Mouse (Mus musculus): ENCODE results near the gene Btn2a2. TPM values are rescaled to one million over a fixed set of nuclear protein-coding genes. Genes with fewer than 3 reads are reported as not detected.
A peak's percentile ranks its signal among the peaks of the same experiment; 100 is the strongest.

The Btn2a2 gene
- polyA plus RNA-seq, 1 experiment from 2014 or later, result 0.20 TPM

- no peaks in the 10 kb centered on the region for H3K9me3 ChIP-seq (ENCODE audit: control insufficient read depth, low read length)
- H3K4me2 ChIP-seq (ENCODE audit: low read depth, low read length), result no peak overlapping the region
- H3K9ac ChIP-seq (ENCODE audit: low read length), result no peak overlapping the region
- H3K27me3 ChIP-seq (ENCODE audit: control insufficient read depth, insufficient read depth, low read depth, low read length), result no peaks in the 10 kb centered on the region
- no peaks in the 10 kb centered on the region for H3K36me3 ChIP-seq (ENCODE audit: control insufficient read depth, insufficient read depth, low read length)
- no peak overlapping the region for H3K4me3 ChIP-seq (ENCODE audit: low read length)
- H3K27ac ChIP-seq (ENCODE audit: low read length), result no peak overlapping the region
- peak; percentile 48; the same call in 1 of the 2 replicates for ATAC-seq (ENCODE audit: low read depth)
- WGBS, result 4% methylated on average over 17 of the region's 17 CpGs
- H3K4me1 ChIP-seq (replicated peaks; ENCODE audit: control insufficient read depth, insufficient read depth, low read length), result peaks cover 22% of the 10 kb centered on the region
Observed at GRCm38 (mm10) chr13:23500424-23501200, 12.0 kb upstream of the Btn2a2 start.

- H3K27me3 ChIP-seq (ENCODE audit: control insufficient read depth, insufficient read depth, low read depth, low read length), result no peaks in the 10 kb centered on the region
- H3K9ac ChIP-seq (ENCODE audit: low read length), result no peak overlapping the region
- no peak overlapping the region for H3K4me3 ChIP-seq (ENCODE audit: low read length)
- H3K4me1 ChIP-seq (replicated peaks; ENCODE audit: control insufficient read depth, insufficient read depth, low read length), result peaks cover 15% of the 10 kb centered on the region; the same call in 1 of the 2 replicates
- no peak for ATAC-seq (ENCODE audit: low read depth)
- H3K36me3 ChIP-seq (ENCODE audit: control insufficient read depth, insufficient read depth, low read length), result no peaks in the 10 kb centered on the region
- 22% methylated on average over 7 of the region's 7 CpGs for WGBS
- H3K4me2 ChIP-seq (ENCODE audit: low read depth, low read length), result no peak overlapping the region
- H3K27ac ChIP-seq (ENCODE audit: low read length), result no peak overlapping the region
- H3K9me3 ChIP-seq (ENCODE audit: control insufficient read depth, low read length), result no peaks in the 10 kb centered on the region
Observed at GRCm38 (mm10) chr13:23499943-23500342, 11.3 kb upstream of the Btn2a2 start.

GRCm38 (mm10) chr13:23498653-23499052, 10.0 kb upstream of the Btn2a2 start:
- H3K9ac ChIP-seq (ENCODE audit: low read length), result peak overlapping the region; percentile 43

GRCm38 (mm10) chr13:23497656-23498321, 9.1 kb upstream of the Btn2a2 start:
- 5% methylated on average over 19 of the region's 19 CpGs for WGBS
- H3K4me1 ChIP-seq (replicated peaks; ENCODE audit: control insufficient read depth, insufficient read depth, low read length), result peaks cover 15% of the 10 kb centered on the region; the same call in 1 of the 2 replicates
- H3K9ac ChIP-seq (ENCODE audit: low read length), result no peak overlapping the region
- peak overlapping the region; percentile 60 for H3K4me2 ChIP-seq (ENCODE audit: low read depth, low read length)
- no peaks in the 10 kb centered on the region for H3K27me3 ChIP-seq (ENCODE audit: control insufficient read depth, insufficient read depth, low read depth, low read length)
- no peak overlapping the region for H3K27ac ChIP-seq (ENCODE audit: low read length)
- no peaks in the 10 kb centered on the region for H3K36me3 ChIP-seq (ENCODE audit: control insufficient read depth, insufficient read depth, low read length)
- no peak for ATAC-seq (ENCODE audit: low read depth)
- no peaks in the 10 kb centered on the region for H3K9me3 ChIP-seq (ENCODE audit: control insufficient read depth, low read length)
- H3K4me3 ChIP-seq (ENCODE audit: low read length), result peak overlapping the region; percentile 41

More at GRCm38 (mm10) chr13:23498653-23499052, 10.0 kb upstream of the Btn2a2 start:
- Histone ChIP-seq H3K27me3 (ENCODE audit: control insufficient read depth, insufficient read depth, low read depth, low read length) (no peaks in the 10 kb centered on the region), H3K9me3 (ENCODE audit: control insufficient read depth, low read length) (no peaks in the 10 kb centered on the region), H3K4me3 (ENCODE audit: low read length) (peak overlapping the region; percentile 41), H3K36me3 (ENCODE audit: control insufficient read depth, insufficient read depth, low read length) (no peaks in the 10 kb centered on the region), H3K4me1 (replicated peaks; ENCODE audit: control insufficient read depth, insufficient read depth, low read length) (peaks cover 15% of the 10 kb centered on the region; the same call in 1 of the 2 replicates), H3K27ac (ENCODE audit: low read length) (no peak overlapping the region), H3K4me2 (ENCODE audit: low read depth, low read length) (peak overlapping the region; percentile 60)
- WGBS, result 8% methylated on average over 10 of the region's 10 CpGs
- peak; percentile 62 for ATAC-seq (ENCODE audit: low read depth)

- H3K36me3 ChIP-seq (ENCODE audit: control insufficient read depth, insufficient read depth, low read length), result no peaks in the 10 kb centered on the region
Observed at GRCm38 (mm10) chr13:23495526-23495925, 6.9 kb upstream of the Btn2a2 start.

GRCm38 (mm10) chr13:23491990-23492389, 3.3 kb upstream of the Btn2a2 start:
- no peak overlapping the region for H3K27ac ChIP-seq (ENCODE audit: low read length)
- H3K9ac ChIP-seq (ENCODE audit: low read length), result peak overlapping the region; percentile 52; the same call in 1 of the 2 replicates
- H3K27me3 ChIP-seq (ENCODE audit: control insufficient read depth, insufficient read depth, low read depth, low read length), result no peaks in the 10 kb centered on the region

More at GRCm38 (mm10) chr13:23495526-23495925, 6.9 kb upstream of the Btn2a2 start:
- peaks cover 12% of the 10 kb centered on the region; the same call in 1 of the 2 replicates for H3K4me1 ChIP-seq (replicated peaks; ENCODE audit: control insufficient read depth, insufficient read depth, low read length)
- H3K4me3 ChIP-seq (ENCODE audit: low read length), result no peak overlapping the region
- ATAC-seq (ENCODE audit: low read depth), result no peak
- H3K4me2 ChIP-seq (ENCODE audit: low read depth, low read length), result no peak overlapping the region
- no peak overlapping the region for H3K27ac ChIP-seq (ENCODE audit: low read length)
- no peaks in the 10 kb centered on the region for H3K9me3 ChIP-seq (ENCODE audit: control insufficient read depth, low read length)
- 81% methylated on average over 6 of the region's 6 CpGs for WGBS
- no peak overlapping the region for H3K9ac ChIP-seq (ENCODE audit: low read length)
- H3K27me3 ChIP-seq (ENCODE audit: control insufficient read depth, insufficient read depth, low read depth, low read length), result no peaks in the 10 kb centered on the region

GRCm38 (mm10) chr13:23491263-23491662, 2.6 kb upstream of the Btn2a2 start:
- no peak overlapping the region for H3K27ac ChIP-seq (ENCODE audit: low read length)
- H3K9me3 ChIP-seq (ENCODE audit: control insufficient read depth, low read length), result no peaks in the 10 kb centered on the region
- H3K9ac ChIP-seq (ENCODE audit: low read length), result no peak overlapping the region
- H3K36me3 ChIP-seq (ENCODE audit: control insufficient read depth, insufficient read depth, low read length), result no peaks in the 10 kb centered on the region
- H3K4me2 ChIP-seq (ENCODE audit: low read depth, low read length), result no peak overlapping the region
- no peak for ATAC-seq (ENCODE audit: low read depth)
- H3K4me1 ChIP-seq (replicated peaks; ENCODE audit: control insufficient read depth, insufficient read depth, low read length), result no peaks in the 10 kb centered on the region; the same call in 1 of the 2 replicates
- WGBS, result 20% methylated on average over 1 of the region's 1 CpGs
- no peaks in the 10 kb centered on the region for H3K27me3 ChIP-seq (ENCODE audit: control insufficient read depth, insufficient read depth, low read depth, low read length)
- H3K4me3 ChIP-seq (ENCODE audit: low read length), result no peak overlapping the region

More at GRCm38 (mm10) chr13:23491990-23492389, 3.3 kb upstream of the Btn2a2 start:
- Histone ChIP-seq H3K4me2 (ENCODE audit: low read depth, low read length) (peak overlapping the region; percentile 53), H3K9me3 (ENCODE audit: control insufficient read depth, low read length) (no peaks in the 10 kb centered on the region), H3K4me3 (ENCODE audit: low read length) (peak overlapping the region; percentile 39), H3K36me3 (ENCODE audit: control insufficient read depth, insufficient read depth, low read length) (no peaks in the 10 kb centered on the region), H3K4me1 (replicated peaks; ENCODE audit: control insufficient read depth, insufficient read depth, low read length) (no peaks in the 10 kb centered on the region; the same call in 1 of the 2 replicates)
- 13% methylated on average over 14 of the region's 14 CpGs for WGBS
- no peak for ATAC-seq (ENCODE audit: low read depth)

- H3K9me3 ChIP-seq (ENCODE audit: control insufficient read depth, low read length), result no peaks in the 10 kb centered on the region
- H3K27me3 ChIP-seq (ENCODE audit: control insufficient read depth, insufficient read depth, low read depth, low read length), result no peaks in the 10 kb centered on the region
- no peaks in the 10 kb centered on the region; the same call in 1 of the 2 replicates for H3K4me1 ChIP-seq (replicated peaks; ENCODE audit: control insufficient read depth, insufficient read depth, low read length)
- no peak overlapping the region for H3K4me2 ChIP-seq (ENCODE audit: low read depth, low read length)
- H3K4me3 ChIP-seq (ENCODE audit: low read length), result no peak overlapping the region
- no peak overlapping the region for H3K27ac ChIP-seq (ENCODE audit: low read length)
- 52% methylated on average over 1 of the region's 1 CpGs for WGBS
- ATAC-seq (ENCODE audit: low read depth), result no peak
- H3K9ac ChIP-seq (ENCODE audit: low read length), result no peak overlapping the region
- H3K36me3 ChIP-seq (ENCODE audit: control insufficient read depth, insufficient read depth, low read length), result no peaks in the 10 kb centered on the region
Observed at GRCm38 (mm10) chr13:23490863-23491262, 2.2 kb upstream of the Btn2a2 start.

- H3K36me3 ChIP-seq (ENCODE audit: control insufficient read depth, insufficient read depth, low read length), result no peaks in the 10 kb centered on the region
- H3K27ac ChIP-seq (ENCODE audit: low read length), result no peak overlapping the region
- H3K27me3 ChIP-seq (ENCODE audit: control insufficient read depth, insufficient read depth, low read depth, low read length), result no peaks in the 10 kb centered on the region
- no peak overlapping the region for H3K9ac ChIP-seq (ENCODE audit: low read length)
- H3K4me1 ChIP-seq (replicated peaks; ENCODE audit: control insufficient read depth, insufficient read depth, low read length), result no peaks in the 10 kb centered on the region; the same call in 1 of the 2 replicates
- no peak overlapping the region for H3K4me2 ChIP-seq (ENCODE audit: low read depth, low read length)
- H3K9me3 ChIP-seq (ENCODE audit: control insufficient read depth, low read length), result no peaks in the 10 kb centered on the region
- 36% methylated on average over 5 of the region's 5 CpGs for WGBS
- no peak overlapping the region for H3K4me3 ChIP-seq (ENCODE audit: low read length)
- no peak for ATAC-seq (ENCODE audit: low read depth)
Observed at GRCm38 (mm10) chr13:23485271-23485670, 3.4 kb downstream of the Btn2a2 start.
